Mouse (Mus musculus): ENCODE data around the gene Cenpa. TPM values are rescaled to one million over a fixed set of nuclear protein-coding genes. Genes with fewer than 3 reads are reported as not detected.

Gene Cenpa
- polyA plus RNA-seq (2015; fragmentation: Illumina TruSeq; extraction: RNeasy Lipid Tissue Mini Kit (QIAGEN cat#74804); ENCODE audit: insufficient read depth, low read depth, low replicate concordance) = 2.0 TPM

GRCm38 (mm10) chr5:30666391-30667195 is at the start of gene Cenpa:
Cenpa (plus strand) TSS chr5:30666777.

GRCm38 (mm10) chr5:30647815-30648560 is 18.6 kb upstream of the Cenpa start, which contains the start of gene Slc35f6:
Slc35f6 (plus strand) TSS chr5:30647933.

GRCm38 (mm10) chr5:30711147-30712001 is 44.8 kb downstream of the Cenpa start, which contains the start of gene Dpysl5:
Dpysl5 (plus strand) TSS chr5:30711564.

Other genes starting within 250 kb of the Cenpa start
- gene Otof, start 204.8 kb upstream of the Cenpa start, polyA plus RNA-seq (2015; fragmentation: Illumina TruSeq; extraction: RNeasy Lipid Tissue Mini Kit (QIAGEN cat#74804); ENCODE audit: insufficient read depth, low read depth, low replicate concordance) = 0.17 TPM
- not detected for gene 1700001C02Rik, start 200.7 kb upstream of the Cenpa start, polyA plus RNA-seq (2015; fragmentation: Illumina TruSeq; extraction: RNeasy Lipid Tissue Mini Kit (QIAGEN cat#74804); ENCODE audit: insufficient read depth, low read depth, low replicate concordance)
- not detected for gene Cib4, start 120.9 kb upstream of the Cenpa start, polyA plus RNA-seq (2015; fragmentation: Illumina TruSeq; extraction: RNeasy Lipid Tissue Mini Kit (QIAGEN cat#74804); ENCODE audit: insufficient read depth, low read depth, low replicate concordance)
- gene Kcnk3, start 78.6 kb upstream of the Cenpa start, polyA plus RNA-seq (2015; fragmentation: Illumina TruSeq; extraction: RNeasy Lipid Tissue Mini Kit (QIAGEN cat#74804); ENCODE audit: insufficient read depth, low read depth, low replicate concordance) = 1.2 TPM
- 4.7 TPM for gene Slc35f6, start 18.8 kb upstream of the Cenpa start, polyA plus RNA-seq (2015; fragmentation: Illumina TruSeq; extraction: RNeasy Lipid Tissue Mini Kit (QIAGEN cat#74804); ENCODE audit: insufficient read depth, low read depth, low replicate concordance)
- 0.70 TPM for gene Dpysl5, start 44.8 kb downstream of the Cenpa start, polyA plus RNA-seq (2015; fragmentation: Illumina TruSeq; extraction: RNeasy Lipid Tissue Mini Kit (QIAGEN cat#74804); ENCODE audit: insufficient read depth, low read depth, low replicate concordance)
- 13.9 TPM for gene Mapre3, start 147.9 kb downstream of the Cenpa start, polyA plus RNA-seq (2015; fragmentation: Illumina TruSeq; extraction: RNeasy Lipid Tissue Mini Kit (QIAGEN cat#74804); ENCODE audit: insufficient read depth, low read depth, low replicate concordance)
- 66.6 TPM for gene Tmem214, start 201.2 kb downstream of the Cenpa start, polyA plus RNA-seq (2015; fragmentation: Illumina TruSeq; extraction: RNeasy Lipid Tissue Mini Kit (QIAGEN cat#74804); ENCODE audit: insufficient read depth, low read depth, low replicate concordance)
- 5.4 TPM for gene Agbl5, start 221.9 kb downstream of the Cenpa start, polyA plus RNA-seq (2015; fragmentation: Illumina TruSeq; extraction: RNeasy Lipid Tissue Mini Kit (QIAGEN cat#74804); ENCODE audit: insufficient read depth, low read depth, low replicate concordance)
- 52.5 TPM for gene Ost4, start 241.0 kb downstream of the Cenpa start, polyA plus RNA-seq (2015; fragmentation: Illumina TruSeq; extraction: RNeasy Lipid Tissue Mini Kit (QIAGEN cat#74804); ENCODE audit: insufficient read depth, low read depth, low replicate concordance)
- 16.0 TPM for gene Emilin1, start 246.6 kb downstream of the Cenpa start, polyA plus RNA-seq (2015; fragmentation: Illumina TruSeq; extraction: RNeasy Lipid Tissue Mini Kit (QIAGEN cat#74804); ENCODE audit: insufficient read depth, low read depth, low replicate concordance)